Mouse (Mus musculus): ENCODE data around the gene Clic4.

GRCm38 (mm10) chr4:135260434-135260833 lies 12.2 kb downstream of the Clic4 start:
- TF ChIP-seq POLR2A (IDR thresholded peaks at IDR 0.05; ENCODE audit: insufficient read length, low read depth) (no peak), POLR2AphosphoS2 (IDR thresholded peaks at IDR 0.05; ENCODE audit: insufficient read length, low read depth) (no peak), CEBPB (IDR thresholded peaks at IDR 0.05; ENCODE audit: insufficient read depth, poor library complexity, severe bottlenecking) (no peak), TCF12 (IDR thresholded peaks at IDR 0.05; ENCODE audit: insufficient read depth, poor library complexity, severe bottlenecking) (no peak), MAX (IDR thresholded peaks at IDR 0.05; ENCODE audit: low read depth) (no peak)

Data from myocyte (in vitro differentiated cells).